Mouse (Mus musculus) retina, postnatal 1 day (tissue): ENCODE data around the gene Dnajc17.

Experiments
- DNase-seq: peaks from one replicate; pipeline ENCODE4 v3.0.0-alpha.2; 2012

Dnajc17 gene

DNA sequence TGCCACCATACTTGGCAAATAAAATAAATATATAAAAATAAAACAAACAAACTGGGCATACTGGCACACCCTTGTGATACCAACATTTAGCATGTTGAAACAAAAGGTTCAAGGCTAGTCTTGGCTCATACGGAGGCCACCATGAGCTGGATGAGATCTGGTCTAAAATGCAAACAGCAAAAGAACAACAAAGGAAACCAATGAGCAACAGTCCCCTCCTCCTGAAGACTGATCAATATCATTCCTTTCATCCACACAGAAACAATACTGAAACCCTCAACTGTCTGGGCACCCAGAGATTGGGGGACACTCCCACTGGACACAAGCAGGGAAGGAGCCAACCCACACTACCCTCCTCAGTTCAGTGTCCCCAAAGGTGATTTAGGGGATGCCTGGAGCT is 11.1 kb downstream of the Dnajc17 start:
- DNase-seq = no peak

DNA sequence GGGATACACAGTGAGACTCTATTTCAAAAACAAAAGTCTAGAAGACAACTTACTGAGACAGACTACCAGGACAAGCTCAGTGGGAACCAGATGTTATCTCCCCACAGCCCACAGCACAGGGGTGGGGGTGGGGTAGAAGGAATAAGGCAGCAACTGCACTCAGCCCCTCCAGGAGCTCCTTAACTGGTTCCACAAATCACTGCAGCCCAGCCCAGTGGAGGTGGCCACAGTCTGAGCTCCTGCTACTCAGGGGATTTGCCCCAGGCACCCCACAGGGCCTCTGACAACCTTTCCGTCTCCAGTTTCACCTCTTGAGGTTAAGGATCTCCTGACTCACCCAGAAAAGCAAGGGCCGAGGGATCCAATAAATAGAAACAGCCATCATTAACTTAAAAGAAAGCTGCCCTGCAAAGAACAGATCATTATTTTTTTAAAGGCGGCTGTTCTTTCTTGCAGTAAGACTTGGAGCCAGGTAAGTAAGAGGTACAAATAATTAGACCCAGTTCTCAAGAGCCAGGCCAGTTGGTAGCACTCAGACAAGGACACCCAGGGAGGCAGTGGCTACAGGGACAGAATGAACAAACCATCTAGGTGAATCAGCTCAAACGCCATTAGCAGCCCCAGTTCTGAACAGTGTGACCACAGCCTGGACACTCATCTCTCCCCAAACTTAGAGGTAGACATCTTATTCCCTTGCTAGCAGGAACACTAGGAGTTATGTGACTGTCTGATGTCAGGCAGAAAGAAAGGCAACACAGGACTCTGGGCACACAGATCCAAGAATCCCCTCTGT is 12.1 kb downstream of the Dnajc17 start:
- DNase-seq = no peak

DNA sequence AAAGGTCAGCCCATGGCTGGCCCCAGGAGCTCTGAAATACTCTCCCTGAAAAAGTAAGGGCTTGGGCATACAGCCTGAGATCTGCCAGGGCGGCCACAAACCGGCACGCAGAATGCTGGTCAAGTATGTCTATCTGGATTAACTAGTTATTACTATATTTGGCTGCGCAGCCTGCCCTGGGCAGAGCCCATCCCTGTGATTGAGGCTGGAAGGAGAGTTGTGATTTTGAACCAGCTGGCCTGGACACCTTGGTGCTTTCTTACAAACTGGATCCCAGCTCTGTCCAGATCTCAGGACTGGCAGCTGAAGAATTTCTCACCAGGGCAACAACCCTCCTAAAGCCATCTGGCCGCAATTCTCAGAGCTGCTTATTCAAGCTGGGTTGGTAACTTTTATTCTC is 14.5 kb downstream of the Dnajc17 start:
- DNase-seq = no peak

DNA sequence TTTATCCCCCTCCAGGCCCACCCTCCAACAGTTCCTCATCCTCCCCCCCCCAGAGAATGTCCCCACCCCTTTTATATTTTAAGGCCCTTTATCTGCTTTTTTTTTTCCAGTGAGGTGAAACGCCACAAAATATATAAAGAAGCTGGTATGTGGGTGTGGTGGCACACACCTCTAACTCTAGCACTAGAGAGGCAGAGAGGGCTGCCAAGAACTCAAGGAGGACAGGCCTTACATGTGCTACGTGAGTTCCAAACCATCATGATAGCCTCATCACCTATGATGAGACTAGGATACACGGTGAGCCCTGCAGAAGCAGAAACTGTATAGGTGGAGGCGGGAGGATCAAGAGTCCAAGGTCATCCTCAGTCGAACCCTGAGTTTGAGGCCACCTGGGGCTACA is 17.6 kb downstream of the Dnajc17 start:
- no peak for DNase-seq

DNA sequence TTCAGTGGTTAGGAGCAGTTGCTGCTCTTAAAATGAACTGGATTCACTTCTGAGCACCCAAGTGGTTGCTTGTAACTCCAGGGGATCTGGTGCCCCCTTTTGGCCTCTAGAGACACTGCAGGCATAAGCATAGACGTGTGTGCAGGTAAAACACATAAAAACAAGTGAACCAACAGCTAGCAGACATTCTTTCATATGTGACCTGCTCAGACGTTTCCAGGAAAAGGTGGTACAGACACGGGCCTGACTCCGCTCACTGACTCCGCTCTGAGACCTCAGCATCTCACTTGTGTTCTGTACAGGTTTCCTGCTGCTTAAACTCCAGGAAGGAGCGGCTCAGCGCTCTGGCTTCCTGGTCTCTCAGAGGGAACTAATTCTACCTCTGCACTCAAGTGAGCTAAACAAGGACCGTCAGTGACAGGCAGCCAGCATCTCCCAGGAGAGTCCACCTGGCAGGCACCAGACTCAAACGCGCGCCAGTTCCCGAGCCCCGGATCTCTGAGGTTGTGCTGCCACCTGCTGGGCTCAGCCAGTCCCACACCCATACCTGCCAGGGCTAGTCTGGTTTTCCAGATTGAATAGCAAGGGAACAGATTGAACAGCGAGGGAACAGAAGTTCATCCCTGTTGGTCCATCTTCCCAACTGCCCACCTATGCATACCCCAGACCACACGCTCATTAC is 19.4 kb downstream of the Dnajc17 start:
- DNase-seq = peak; percentile 79

DNA sequence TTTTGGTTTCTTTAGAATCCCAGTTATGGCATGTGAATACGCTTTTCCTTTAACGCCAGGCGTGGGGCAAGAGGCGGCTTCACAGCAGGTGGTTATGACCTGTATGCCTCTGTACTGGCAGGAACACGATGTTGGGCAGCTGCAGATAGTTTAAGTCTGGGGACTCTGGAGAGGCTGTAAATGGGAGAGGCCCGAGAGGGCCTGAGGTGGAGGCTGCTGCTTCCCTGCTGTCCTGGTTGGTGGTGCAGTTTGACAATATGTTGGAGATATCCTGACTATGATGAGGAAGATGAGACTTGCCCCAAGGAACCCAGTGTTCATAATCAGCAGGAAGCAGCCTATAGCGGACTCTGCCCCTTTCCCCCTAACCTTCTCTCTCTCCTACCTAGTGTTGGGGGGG is 25.7 kb downstream of the Dnajc17 start:
- no peak for DNase-seq

DNA sequence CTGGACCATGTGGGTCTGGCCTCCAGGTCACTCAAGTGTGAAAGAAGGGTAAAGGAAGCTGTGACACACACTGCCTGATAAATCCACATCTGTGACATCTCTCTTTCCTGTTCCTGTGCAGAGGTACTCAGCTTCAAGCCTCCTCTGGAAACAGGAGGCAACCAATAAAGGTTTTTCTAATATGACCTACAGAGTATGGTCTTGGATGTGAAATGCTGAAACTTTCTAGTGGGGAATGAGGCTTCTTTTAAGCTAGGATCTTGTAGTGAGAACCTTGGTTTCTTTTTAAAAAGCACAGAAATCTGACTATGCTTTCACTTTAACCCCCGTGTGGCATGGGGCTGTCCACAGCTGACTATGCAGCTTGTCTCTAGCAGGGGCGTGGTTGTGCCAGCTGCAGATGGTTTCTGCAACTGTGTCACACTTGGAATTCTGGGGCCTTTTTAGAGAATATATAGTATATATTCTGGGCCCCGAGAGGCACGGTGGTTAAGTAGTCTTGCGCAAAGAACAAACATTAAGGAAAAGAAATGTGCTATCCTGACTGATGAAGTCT is 31.1 kb downstream of the Dnajc17 start:
- no peak for DNase-seq

DNA sequence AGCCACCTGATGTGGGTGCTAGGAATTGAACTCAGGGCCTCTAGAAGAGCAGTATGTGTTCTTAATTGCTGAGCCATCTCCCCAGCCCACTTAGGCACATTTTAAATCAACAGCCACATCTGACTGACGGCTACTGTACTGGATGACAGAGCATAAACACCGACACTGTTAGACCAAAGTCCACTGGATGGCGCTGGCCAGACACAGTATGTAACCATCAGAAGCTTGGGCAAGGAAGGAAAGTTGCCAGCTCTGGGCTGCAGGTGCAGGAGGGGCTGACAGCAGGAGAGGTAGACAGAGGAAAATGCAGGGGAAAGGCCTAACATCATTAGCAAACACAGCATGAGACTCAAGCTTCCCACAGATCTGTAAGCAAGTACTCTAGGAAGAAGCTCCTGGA is 31.8 kb downstream of the Dnajc17 start:
- no peak for DNase-seq

DNA sequence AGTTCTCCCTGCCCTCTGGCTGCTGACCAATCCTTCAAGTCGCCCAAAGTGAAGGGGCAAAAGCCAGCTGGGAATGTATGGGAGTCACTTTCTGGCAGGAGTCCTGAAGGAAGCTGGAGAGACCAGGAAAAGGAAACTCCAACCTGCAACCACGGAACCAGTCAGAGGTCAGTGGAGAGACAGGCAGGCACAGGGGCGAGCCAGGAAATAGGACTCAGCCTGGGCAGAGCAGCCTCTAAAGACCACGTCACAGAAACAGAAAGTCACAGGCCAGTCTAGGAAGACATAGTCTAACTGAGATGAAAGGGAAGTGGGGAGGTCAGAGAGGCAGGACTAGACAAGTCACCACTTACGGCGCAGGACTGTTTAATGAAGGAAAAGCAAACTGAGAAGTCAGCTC is 33.0 kb downstream of the Dnajc17 start:
- no peak for DNase-seq

DNA sequence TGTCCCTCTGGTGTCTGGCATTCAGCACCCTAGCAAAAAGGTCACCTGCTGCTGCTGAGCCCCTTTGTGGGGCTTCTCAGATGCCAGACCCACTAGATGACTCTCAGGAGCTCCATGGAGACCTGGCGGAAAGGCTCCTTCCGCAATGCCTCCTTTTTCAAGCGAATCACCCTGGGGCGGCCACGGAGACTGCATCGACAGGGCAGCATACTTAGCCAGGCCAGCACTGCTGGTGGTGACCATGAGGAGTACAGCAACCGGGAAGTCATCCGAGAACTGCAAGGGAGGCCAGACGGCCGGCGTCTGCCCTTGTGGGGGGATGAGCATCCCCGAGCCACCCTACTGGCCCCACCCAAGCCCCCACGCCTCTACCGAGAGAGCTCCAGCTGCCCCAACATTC is 33.7 kb downstream of the Dnajc17 start:
- DNase-seq = no peak

DNA sequence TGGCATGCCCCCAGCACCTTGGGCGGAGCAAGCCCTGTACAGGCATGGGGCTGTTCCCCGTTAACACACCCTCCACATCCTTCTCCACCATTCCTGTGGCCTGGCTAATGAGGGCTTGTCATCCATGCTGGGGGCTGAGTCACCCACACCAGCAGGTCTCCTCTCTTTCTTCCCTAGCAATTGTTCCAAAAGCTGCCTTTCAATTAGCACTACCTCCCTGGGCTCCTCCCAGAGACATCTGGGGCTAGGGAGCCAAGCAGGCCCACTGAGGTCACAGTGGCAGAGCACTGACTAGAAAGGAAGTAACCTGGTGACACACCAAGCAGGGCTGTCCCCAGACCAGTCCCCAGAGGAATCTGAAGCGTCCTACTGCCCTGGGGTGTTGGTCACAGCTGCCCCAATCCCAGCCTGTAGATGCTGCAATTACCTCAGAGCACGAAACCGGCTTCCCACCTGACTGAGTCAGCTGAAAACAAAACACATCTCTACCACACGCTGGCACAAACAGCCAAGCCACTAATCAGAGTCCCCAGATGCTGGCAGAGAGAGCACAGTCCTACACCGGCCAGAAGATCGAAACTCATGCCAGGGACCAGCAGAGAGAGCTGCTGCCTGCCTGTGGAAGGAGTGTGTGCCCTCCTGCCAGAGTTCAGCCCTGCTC is 34.5 kb downstream of the Dnajc17 start, which contains the start of gene Gm14137:
Gene Gm14137, plus strand, starts transcription at position 519 of the 661 bp plus-strand sequence.
- DNase-seq = no peak

DNA sequence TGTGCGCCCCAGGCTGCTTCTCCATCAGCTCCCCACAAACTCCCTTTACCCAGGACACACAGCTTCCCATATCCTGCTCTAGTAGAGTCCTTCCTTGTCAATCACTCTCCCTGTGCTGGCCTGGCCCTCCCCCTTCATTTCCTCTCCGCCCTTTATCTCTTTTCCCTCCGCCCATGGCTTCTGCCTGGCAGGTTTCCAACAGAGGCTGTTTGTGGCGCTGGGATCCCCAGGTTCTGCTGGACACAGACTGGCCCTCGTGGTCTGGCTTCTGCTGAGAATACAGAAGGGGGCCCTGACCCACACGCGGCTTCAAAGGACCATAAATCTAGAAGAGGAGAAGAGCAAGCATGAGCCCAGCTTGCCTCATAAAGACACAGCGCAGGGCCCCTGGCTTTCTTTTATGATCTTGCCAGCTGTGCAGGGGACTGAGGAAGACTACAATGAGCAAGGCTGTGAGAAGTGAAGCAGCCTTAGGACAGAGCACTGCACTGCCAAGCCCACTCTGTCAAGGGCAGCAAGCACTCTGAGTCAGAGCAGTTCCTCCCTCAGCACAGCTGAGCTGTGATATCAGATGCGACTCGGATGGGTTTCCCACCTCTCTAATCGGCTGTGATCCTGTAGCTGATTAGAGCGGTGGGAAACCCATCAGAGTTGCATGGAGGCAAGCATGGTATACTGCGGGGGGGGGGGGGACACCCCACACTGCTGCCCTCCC is 35.6 kb downstream of the Dnajc17 start:
- peak; percentile 88 for DNase-seq

DNA sequence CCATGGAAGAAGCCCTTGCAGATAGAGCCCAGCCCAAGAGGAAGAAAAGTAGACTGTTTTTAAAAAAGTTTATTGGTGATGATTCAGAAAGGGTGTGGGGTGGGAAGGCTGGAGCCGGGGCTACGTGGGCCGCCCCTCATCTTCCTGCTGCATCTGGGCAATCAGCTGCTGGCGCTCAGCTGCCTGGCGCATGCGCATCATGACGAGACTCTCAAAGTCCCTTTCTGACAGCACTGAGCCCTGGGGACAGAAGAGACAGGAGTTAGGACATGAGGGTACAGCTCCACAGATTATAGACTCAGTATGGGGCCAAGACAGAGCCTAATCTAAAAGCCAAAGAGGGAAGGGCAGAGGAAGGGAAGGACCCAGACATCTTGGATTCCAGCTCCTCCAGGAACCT is 36.1 kb downstream of the Dnajc17 start:
- DNase-seq = peak; percentile 9

DNA sequence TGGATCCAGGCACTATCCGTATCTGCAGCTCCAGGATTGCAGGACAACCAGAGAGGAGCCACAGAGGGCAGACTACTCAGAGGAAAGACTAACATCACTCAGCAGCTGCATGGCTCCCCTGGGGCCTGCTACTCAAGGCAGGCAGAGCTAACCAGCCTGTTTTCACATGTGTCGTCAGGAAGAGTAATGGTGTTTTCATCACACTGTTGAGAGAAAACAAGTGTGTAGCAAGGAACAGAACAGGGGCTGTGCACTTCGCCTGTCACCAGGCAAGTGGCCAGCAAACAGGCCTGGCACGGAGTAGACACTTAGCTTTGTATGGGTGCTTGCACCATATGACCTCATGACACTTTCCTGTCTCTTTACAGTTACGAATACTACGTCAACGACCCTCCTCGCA is 37.0 kb downstream of the Dnajc17 start:
- DNase-seq = no peak

DNA sequence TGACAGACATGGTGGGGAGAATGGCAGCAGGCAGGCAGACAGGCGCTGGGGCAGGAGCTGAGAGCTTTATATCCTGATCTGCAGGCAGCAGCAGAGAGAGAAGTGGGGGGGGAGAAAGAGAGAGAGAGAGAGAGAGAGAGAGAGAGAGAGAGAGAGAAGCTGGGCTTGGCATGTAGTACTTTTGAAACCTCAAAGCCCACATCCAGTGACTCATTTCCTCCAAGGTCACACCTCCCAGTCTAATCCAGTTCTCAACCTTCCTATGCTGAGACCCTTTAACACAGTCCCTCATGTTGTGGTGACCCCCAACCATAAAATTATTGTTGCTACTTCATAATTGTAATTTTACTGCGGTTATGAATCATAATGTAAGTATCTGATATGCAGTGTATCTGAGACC is 38.3 kb downstream of the Dnajc17 start:
- DNase-seq = no peak

DNA sequence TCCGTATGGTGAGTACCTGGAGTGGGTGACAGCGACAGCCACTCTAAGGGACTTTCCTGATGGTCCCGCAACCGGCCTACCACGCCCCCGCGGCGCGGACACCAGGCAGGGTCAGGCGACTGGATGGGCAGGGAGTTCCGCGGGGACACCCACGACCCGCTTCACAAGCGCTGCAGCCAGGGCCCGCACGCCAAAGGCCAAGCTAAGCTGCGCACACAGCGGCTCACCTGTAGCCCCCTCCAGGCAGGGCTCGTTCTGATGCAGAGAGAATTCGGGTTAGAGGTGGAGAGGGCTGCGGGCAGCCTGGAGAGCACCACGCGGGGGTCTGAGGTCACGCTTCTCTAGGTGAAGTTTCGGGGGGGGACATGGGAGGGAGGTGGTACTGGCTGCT is 40.7 kb downstream of the Dnajc17 start:
- DNase-seq = no peak

DNA sequence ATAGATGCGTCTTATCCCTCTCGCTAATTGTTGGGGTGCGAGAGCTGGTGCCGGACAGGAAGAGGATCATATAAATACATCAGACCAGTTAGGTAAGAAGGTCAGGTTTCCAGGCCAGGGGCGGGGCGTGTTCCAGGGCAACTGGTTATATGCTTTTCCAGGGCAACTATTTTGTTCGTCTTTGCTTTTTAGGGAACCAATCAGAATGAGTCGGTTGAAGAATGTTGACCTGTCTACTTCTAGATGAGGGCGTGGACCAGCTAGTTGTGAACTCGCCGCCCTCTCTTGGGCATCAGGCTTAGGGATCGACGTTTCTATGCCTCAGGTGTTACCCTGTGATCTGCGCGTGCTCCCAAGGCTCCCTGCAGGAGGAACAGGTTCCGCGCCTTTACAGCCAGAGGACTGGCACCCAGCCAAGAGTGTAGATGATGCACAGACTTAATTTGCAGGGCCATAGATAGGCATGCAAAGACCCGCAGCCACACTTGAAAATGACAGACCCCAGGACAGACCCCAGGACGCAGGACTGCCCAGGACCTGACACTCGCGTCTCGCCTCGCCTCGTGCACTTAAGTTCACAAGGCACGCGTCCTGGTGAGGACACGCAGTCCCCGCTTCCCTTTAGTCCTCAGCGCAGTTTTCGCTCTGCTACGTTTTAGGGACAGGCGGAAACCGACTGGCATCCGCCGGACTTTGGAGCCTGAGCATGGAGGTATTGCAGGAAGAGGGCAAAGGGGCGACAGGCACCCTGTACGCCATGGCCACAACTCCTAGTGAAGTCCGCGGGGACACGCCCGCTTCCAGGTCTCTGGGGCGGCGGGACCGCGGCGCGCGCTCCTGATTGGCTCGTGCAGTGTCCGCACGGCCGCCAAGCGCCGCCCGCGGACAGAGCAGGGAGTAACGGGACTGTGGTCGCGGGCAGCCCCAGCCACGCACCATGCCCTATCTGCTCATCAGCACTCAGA is 41.4 kb downstream of the Dnajc17 start, which contains the start of gene Gchfr:
Gene Gchfr, plus strand, starts transcription at position 873 of the 965 bp plus-strand sequence.
- DNase-seq = peak; percentile 82

DNA sequence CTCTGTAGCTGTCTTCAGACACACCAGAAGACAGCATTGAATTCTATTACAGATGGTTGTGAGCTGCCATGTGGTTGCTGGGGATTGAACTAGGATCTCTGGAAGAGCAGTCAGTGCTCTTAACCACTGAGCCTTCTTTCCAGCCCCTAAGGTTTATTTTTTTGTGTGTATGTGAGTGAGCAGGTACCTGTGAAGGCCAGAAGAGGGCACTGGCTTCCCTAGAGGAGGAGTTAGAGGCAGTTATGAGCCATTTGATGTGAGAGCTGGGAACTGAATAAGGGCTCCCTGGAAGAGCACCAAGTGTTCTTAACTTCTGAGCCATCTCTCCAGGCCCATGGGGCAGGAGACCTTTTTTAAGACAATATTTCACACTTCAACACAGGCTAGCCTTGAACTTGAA is 43.2 kb downstream of the Dnajc17 start:
- DNase-seq = no peak

DNA sequence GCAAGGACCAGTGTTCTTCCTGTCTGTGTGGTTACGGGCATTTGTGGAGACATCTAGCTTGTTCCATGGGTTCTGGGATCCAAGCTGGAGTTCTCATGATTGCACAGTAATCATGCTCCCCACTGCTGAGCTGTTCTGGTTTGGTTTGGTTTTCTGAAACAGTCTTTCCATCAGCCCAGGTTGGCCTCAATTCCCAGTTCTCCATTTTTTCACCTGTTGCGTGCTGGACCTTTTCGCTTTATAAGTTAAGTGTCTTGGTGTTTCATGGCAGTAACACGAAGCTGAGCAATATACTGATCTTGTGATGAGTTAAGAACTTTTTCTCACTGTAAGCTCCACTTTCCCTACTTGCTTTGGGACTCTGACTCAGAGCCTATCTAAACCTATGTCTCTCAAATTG is 44.6 kb downstream of the Dnajc17 start:
- DNase-seq = no peak

DNA sequence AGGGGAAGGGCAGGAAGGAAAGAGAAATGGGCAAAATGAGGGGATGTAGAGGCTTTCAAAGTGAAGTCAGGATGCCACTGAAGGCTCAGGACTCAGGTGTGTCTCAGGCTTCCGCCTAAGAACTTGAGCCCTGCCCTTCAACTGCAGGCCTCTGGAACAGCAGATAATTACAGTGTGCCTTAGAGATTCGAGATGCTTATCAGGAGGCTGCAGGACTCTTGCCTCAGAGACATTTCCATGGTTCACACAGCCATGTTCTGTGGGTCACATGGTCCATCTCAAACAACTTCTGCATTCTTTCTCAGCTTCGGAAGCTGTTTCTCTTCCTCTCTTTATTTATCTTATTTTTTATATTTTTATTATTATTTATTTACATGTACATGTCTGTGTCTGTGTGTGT is 45.5 kb downstream of the Dnajc17 start:
- no peak for DNase-seq

DNA sequence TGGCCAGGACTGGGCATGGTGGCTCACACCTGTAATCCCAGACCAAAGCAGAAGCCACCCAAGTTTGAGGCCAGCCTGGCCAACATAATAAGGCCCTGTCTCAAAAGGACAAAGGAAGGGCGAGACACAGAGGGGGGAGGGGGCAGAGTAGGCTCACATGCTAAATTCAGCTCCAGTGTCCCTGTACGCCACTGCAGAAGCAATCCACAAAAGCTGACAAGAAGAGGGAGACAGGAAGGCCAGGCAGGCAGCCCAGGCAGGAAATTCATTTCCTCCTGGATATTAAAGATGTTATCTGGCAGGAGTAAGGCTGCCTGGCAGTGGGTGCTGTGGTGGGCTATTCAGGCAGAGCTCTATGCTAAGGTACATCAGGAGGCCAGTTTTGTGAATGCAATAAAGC is 47.3 kb downstream of the Dnajc17 start:
- no peak for DNase-seq

DNA sequence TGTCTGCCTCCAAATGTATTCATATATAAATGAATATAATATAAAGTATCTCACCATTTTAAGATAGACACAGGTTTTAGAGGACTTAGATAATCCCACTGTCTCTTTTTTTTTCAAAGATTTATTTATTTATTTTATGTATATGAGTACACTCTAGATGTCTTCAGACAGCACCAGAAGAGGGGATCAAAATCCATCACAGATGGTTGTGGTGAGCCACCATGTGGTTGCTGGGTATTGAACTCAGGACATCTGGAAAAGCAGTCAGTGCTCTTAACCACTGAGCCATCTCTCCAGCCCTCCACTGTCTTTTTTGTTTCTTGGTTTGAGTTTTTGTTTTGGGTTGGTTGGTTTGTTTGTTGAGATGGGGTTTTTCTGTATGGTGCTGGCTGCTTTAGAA is 50.8 kb downstream of the Dnajc17 start:
- no peak for DNase-seq
